Mouse (Mus musculus) cortical plate, adult 2 months (tissue): ENCODE data around the gene Klhl28. TPM values are rescaled to one million over a fixed set of nuclear protein-coding genes. Genes with fewer than 3 reads are reported as not detected.
A peak's percentile ranks its signal among the peaks of the same experiment; 100 is the strongest.

ENCODE experiments used
- H3K27ac ChIP-seq: fragments of 200-500 bp; 2 replicates; pipeline ENCODE4 v1.5.1; 2012; ENCODE audit warnings: low read length, control low read depth, inconsistent platforms; ENCODE audit not compliant: insufficient read depth
- H3K4me1 ChIP-seq: fragments of 200-500 bp; 2 replicates; pipeline ENCODE4 v1.6.1; 2011; ENCODE audit warnings: low read length; ENCODE audit not compliant: control insufficient read depth, insufficient read depth
- H3K4me3 ChIP-seq: fragments of 200-500 bp; 2 replicates; pipeline ENCODE4 v1.5.1; 2011; ENCODE audit warnings: mild to moderate bottlenecking, low read length, control low read depth; ENCODE audit not compliant: insufficient read depth
- CTCF ChIP-seq: fragments of 200-500 bp; IDR thresholded peaks from 2 replicates; pipeline ENCODE4 v1.5.1; 2011; ENCODE audit warnings: mild to moderate bottlenecking, control low read depth, low read length; ENCODE audit not compliant: insufficient read depth; ENCODE audit errors: extremely low read depth
- POLR2A ChIP-seq: fragments of 200-500 bp; IDR thresholded peaks from 2 replicates; pipeline ENCODE4 v1.6.1; 2011; ENCODE audit warnings: mild to moderate bottlenecking, low read length, control low read depth; ENCODE audit not compliant: insufficient read depth; ENCODE audit errors: extremely low read depth
- polyA plus RNA-seq: library from polyadenylated mRNA; depleted of rRNA; stranded (reverse); fragments of >200 nt; gene quantifications from 2 replicates; pipeline ENCODE4 v1.2.3, GENCODE M21; 2012; rRNA removed

The Klhl28 gene
- polyA plus RNA-seq, 1 experiment = 11.2 TPM

DNA sequence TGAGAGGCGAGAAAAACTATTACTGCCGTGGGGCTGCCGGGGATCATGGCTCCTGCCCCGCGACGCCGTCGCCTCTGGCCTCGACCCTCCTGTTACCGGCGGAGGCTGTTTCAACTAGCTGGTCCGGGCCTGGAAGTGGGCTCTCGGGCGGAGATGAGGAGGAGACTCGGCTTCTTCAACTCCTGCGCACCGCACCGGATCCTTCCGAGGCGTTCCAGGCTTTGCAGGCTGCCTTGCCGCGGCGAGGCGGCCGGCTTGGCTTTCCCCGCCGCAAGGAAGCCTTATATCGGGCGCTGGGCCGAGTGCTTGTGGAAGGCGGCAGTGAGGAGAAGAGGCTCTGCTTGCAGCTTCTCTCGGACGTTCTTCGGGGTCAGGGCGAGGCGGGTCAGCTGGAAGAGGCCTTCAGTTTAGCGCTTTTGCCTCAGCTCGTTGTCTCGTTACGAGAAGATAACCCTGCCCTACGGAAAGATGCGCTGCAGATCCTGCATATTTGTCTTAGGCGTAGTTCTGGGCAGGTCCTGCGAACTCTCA, 832 bp upstream of the Klhl28 start:
- no peak for TF ChIP-seq CTCF
- no peak for TF ChIP-seq POLR2A
- Histone ChIP-seq H3K4me3 (peak overlapping the region; percentile 55), H3K27ac (peak overlapping the region; percentile 67), H3K4me1 (peaks cover 4% of the 10 kb centered on the region; the same call in 1 of the 2 replicates)

DNA sequence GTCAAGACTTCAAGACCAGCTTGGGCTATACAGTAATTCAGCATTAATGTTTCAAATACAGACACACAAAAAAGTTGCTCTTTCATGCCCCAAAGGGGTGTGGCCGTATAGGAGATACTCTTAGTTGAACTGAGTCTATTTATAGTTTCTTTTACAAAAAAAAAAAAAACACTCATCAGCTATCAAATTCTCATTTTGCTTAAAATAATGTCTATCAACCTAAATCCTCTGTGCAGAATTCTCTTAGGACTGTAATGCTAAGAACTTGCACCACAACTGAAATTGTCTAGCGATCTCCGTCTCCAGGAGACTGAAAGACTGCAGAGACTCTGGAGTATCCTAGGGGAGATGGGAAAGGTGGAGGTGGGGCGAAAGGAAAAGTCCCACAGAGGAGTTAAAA, 774 bp downstream of the Klhl28 start:
- TF ChIP-seq POLR2A (no peak), CTCF (no peak)
- Histone ChIP-seq H3K4me1 (no peaks in the 10 kb centered on the region), H3K4me3 (peak overlapping the region; percentile 55), H3K27ac (no peak overlapping the region)

DNA sequence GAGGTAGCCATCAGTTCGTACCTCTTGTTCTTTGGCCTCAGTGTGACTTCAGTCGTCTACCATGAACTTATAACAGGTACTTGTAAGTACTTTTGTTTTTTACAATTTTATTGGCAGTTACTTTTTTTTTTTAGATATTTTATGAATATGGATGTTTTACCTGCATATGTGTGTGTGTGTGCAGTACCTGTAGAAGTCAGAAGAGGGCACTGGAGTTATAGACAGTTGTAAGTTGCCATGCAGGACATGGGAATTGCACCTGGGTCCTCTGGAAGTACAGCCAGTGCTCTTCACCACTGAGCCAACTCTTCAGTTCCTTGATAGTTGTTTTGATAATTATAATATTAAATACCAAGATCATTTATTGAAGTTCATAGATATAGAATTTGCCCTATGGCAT, 27.8 kb downstream of the Klhl28 start:
- Histone ChIP-seq H3K27ac (no peak overlapping the region), H3K4me3 (no peak overlapping the region), H3K4me1 (no peaks in the 10 kb centered on the region)
- TF ChIP-seq CTCF = no peak
- TF ChIP-seq POLR2A = no peak

DNA sequence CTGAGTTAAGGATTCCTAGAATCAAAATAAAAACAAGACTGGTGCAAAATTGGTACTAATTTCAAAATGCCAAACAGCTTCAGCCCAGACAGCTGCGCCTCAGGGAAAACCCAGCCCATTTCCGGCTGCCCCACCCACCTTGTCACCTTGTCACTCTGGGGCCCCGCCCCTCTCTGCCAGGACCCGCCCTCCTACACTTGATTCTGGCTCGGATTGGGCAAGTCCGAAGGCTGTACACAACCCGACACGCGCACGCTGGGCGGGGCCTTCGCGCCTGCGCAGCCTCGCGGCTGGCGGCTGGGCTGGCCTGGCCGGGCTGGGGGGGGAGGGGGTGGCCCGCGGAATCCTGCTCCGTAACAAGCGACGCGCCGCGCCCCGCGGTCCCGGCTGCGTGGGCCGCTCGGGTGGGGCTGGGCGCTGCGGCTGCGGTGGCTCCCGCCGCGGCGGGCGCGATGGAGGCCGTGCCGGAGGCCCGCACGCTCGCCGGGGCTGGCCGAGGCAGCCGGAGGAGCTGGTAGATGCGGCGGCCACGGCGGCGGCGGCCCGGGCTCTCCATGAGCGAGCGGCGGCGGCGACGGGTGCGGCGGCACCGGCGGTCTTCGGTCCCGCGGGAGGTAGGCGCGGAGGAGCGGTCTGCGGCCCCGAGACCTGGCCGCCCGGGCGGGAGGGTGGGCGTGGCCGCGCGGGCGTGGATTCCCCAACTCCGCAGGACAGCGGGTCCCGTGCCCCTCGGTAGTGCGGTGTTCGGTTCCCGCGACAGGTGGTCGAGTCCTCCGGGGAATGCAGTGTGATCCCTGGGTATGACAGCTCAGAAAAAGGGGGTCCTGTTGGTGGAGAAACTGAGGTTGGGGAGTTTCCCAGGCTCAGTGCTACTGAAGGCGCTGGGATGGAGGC, 47.5 kb downstream of the Klhl28 start, which contains the start of gene Gm527:
Gene Gm527, plus strand, starts transcription at position 329 of the 894 bp plus-strand sequence.
- H3K4me1 ChIP-seq = no peaks in the 10 kb centered on the region
- no peak within 1 kb of the TSS for H3K27ac ChIP-seq
- TF ChIP-seq POLR2A (no peak), CTCF (no peak)
- H3K4me3 ChIP-seq = peak within 1 kb of the TSS; percentile 90

DNA sequence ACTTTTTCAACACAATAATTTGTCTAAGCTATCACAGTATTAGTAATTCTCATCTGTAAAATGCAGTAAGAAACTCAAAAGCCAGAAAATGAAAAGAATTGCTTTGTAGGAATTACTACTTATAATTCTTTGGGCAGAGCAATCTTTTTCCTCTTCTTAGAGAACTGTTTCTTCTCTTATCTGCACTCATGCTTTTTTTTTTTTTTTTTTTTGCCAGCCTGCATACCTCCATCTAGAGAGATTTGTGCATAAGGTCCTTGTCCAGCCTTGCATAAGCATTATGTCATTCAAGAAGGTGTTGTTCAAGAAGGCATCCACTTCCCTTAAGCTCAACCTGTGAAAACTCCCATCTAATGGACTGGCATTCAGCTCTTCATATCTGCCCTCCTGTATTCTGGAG, 48.6 kb downstream of the Klhl28 start:
- Histone ChIP-seq H3K4me3 (no peak overlapping the region), H3K4me1 (no peaks in the 10 kb centered on the region), H3K27ac (no peak overlapping the region)
- no peak for TF ChIP-seq CTCF
- no peak for TF ChIP-seq POLR2A

DNA sequence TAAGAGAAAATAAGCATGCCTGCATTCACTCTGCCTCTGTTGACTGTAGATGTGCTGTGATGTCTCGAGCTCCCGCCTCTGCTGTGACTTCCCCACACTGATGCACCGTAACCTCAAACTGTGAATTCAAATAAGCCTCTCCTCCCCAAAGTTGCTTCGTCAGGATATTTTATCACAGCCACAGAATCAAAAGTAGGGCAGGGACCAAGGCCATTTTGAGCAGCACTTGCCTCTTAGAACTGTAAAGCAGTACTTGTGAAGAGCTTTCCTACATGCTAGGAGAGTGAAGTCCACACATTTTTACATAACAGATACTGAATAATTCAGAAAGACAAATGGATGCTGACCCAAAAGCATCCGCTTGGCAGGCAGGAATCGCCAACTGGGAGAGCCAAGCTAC, 52.3 kb downstream of the Klhl28 start:
- no peak overlapping the region for H3K27ac ChIP-seq
- no peak overlapping the region for H3K4me3 ChIP-seq
- TF ChIP-seq POLR2A = no peak
- TF ChIP-seq CTCF = no peak

DNA sequence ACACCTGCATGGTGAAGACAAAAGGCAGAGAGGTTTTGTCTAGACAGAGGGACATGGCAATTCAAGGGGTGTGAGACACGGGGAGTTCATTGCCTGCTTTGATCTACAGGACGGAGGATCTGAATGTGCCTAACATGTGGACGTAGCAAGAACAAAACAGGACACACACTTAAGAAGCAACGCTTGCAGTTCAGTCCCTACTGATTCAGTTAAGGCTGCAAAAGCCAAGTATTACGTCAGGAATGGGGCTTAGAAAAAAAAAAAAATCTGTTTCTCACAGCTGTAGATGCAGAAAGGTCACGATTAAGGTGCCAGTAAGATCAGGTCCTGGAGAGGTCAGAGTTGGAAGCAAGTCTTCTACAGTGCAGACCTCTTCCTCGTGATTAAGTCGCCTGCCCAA, 62.1 kb downstream of the Klhl28 start:
- Histone ChIP-seq H3K4me3 (no peak overlapping the region), H3K4me1 (no peaks in the 10 kb centered on the region), H3K27ac (no peak overlapping the region)
- TF ChIP-seq CTCF = no peak

More for the DNA sequence above, 52.3 kb downstream of the Klhl28 start:
- H3K4me1 ChIP-seq = peaks cover 2% of the 10 kb centered on the region; the same call in 1 of the 2 replicates

DNA sequence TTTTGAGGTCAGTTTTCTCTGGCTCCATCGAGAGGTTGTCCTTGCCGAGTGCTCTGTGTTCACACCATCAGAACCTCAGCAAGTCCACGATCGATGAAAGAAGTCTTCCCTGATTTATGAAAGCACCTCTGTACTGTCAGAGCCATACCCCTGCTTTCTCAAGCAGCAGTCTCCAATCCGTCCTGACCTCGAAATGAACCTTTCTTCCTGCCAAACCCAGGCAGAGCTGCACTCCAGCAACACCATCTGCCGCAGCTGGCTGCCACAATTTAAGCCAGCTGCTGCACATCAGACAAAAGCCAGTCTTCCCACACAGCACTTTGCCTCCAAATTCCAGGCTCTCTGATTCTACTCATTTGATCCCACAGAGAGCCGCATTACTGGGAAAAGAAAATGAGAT, 62.8 kb downstream of the Klhl28 start:
- TF ChIP-seq CTCF (no peak), POLR2A (no peak)
- no peak overlapping the region for H3K4me3 ChIP-seq
- no peak overlapping the region for H3K27ac ChIP-seq
- H3K4me1 ChIP-seq = no peaks in the 10 kb centered on the region

DNA sequence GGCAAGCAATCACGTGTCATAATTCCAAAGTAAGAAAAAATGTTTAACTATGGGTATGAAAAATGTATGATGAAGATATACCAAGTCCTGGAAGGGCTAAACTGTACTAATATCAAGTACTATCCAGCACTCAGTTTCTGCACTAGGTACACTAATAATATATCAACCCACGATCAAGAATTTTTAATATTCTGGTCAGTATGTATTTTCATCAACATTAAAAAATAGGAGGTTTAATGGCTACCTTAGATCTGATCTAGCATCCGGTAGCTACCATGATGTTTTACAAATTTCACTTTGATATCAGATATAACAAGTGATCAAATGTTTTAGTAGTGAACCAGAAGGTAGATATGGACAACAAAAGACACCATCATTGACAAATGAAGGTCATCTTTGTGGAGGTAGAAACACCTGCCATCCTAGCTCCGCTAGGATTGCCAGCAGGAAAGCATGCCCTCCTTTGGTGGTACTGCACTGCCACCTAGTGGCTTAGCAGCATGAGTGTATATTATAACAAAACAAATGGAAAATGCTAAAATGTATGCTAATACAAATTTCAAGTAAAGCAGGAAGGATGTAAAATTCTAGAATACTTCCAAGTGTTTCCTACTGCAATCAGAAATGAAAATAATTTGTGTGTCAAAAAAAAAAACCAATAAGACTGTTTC, 68.1 kb downstream of the Klhl28 start:
- Histone ChIP-seq H3K4me1 (no peaks in the 10 kb centered on the region), H3K4me3 (no peak overlapping the region), H3K27ac (no peak overlapping the region)
- no peak for TF ChIP-seq POLR2A
- TF ChIP-seq CTCF = peak; percentile 89

Other genes starting within 250 kb of the Klhl28 start
- gene Gm527, start 47.6 kb downstream of the Klhl28 start, polyA plus RNA-seq = 8.3 and 11.4 TPM in 2 replicates
- gene Togaram1, start 270 bp upstream of the Klhl28 start, polyA plus RNA-seq = 21.4 and 24.2 TPM in 2 replicates
- gene Prpf39, start 70.8 kb upstream of the Klhl28 start, polyA plus RNA-seq = 39.3 and 45.6 TPM in 2 replicates
- gene Fkbp3, start 108.5 kb upstream of the Klhl28 start, polyA plus RNA-seq = 244 and 271 TPM in 2 replicates
- gene Fancm, start 110.1 kb upstream of the Klhl28 start, polyA plus RNA-seq = 5.8 and 6.1 TPM in 2 replicates
- gene Mis18bp1, start 207.1 kb upstream of the Klhl28 start, polyA plus RNA-seq = 0.28 and 0.56 TPM in 2 replicates